Mouse (Mus musculus) gonadal fat pad, adult 2 months (tissue): ENCODE results near the gene Coq2. TPM values are rescaled to one million over a fixed set of nuclear protein-coding genes. Genes with fewer than 3 reads are reported as not detected.
A peak's percentile ranks its signal among the peaks of the same experiment; 100 is the strongest.

Source experiments
- DNase-seq: peaks from one replicate; pipeline ENCODE4 v3.0.0-alpha.2; 2012; ENCODE audit warnings: low read depth
- polyA plus RNA-seq: library from polyadenylated mRNA; depleted of rRNA; stranded (reverse); fragments of >200 nt; gene quantifications from 2 replicates; pipeline ENCODE4 v1.2.3, GENCODE M21; 2012; rRNA removed

Coq2 gene
- polyA plus RNA-seq: 95.5 and 104 TPM in 2 replicates

- no peak for DNase-seq
Observed at GRCm38 (mm10) chr5:100674711-100675376, at the start of gene Coq2. Coq2 (minus strand) TSS chr5:100675140.

DNA sequence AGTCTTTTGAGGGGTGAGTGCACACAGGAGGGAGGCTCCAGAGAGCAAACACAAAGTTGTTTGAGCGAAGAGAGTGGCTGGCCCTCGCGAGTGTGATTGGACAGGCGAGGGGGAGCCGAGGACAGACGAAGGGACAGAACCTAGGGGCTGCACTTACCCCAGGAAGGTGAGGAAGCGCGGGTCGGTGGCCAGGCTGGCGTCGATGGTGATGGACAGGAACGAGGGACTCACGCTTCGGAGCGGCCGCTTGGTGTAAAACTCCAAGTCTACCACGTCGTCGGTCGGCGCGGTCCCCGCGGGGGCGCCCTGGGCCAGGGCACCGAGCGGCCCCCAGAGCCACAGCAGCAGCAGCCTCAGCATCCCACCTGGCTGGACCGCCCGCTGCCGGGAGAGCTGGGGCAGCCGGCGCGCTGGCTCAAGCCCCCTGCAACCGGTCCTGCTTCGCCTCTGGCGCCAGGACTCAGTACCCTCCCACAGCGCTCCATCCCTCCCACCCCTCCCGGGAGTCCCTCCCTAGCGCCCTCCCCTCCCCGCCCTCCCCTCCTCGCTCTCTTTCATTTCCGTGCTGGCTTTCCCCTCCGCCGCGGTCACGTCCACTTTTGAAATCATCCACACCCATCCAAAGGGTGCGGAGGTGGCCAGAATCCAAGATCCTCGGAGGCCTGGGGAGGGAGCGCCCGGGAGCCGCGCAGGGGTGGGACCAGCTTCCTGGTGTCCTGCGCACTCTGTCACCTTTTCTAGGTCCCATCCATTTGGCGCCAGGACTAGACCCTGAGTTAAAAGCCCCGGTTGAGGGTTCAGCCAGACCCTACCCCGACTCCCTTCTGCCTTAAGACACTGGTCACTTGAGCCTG is 44.5 kb upstream of the Coq2 start, which contains the start of gene Hpse:
TSS of gene Hpse (minus strand) at position 482 of the 854 bp plus-strand sequence.
- DNase-seq: no peak

DNA sequence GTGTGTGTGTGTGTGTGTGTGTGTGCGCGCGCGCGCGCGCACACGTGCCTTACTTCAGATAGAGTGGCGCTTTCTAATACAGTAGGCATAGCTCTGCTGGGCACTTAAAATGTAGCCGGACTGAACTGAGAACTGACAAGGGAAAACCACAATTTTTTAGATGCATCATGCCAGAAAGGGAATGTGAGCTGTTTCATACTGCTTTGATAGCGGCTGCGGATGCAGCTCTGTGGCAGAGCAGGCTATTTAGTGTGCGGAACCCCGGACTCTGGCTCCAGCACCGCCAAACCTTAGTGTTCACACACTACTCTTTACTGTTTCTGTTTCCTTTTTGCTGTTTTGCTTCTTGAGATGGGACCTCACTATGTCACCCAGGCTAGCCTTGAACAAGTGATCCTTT is 41.8 kb upstream of the Coq2 start:
- DNase-seq: no peak

- DNase-seq: no peak
Observed at GRCm38 (mm10) chr5:100711219-100711618, 36.3 kb upstream of the Coq2 start.

- no peak for DNase-seq
Observed at GRCm38 (mm10) chr5:100710012-100710411, 35.1 kb upstream of the Coq2 start.

- no peak for DNase-seq
Observed at GRCm38 (mm10) chr5:100709035-100709434, 34.1 kb upstream of the Coq2 start.

DNA sequence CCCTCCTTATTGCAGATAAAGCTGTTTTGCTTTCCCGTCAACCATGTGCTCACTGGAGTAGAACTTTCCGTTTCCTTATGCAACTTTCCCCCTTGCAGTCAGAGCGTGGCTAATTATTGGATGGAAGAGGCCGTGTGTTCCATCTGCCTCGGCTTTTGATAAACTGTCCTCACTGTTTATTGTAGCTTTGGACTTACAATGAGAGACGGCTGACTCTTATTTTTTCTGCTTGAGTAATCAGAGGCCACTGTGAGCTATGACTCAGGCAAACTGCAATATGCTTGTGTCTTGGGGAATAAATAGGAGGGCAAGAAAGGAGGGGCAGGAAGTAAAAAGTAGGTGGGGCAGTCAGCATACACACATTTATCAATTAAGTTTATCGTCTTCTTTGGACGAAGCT is 31.7 kb upstream of the Coq2 start:
- DNase-seq: no peak

GRCm38 (mm10) chr5:100704272-100704671 is 29.3 kb upstream of the Coq2 start:
- no peak for DNase-seq

DNA sequence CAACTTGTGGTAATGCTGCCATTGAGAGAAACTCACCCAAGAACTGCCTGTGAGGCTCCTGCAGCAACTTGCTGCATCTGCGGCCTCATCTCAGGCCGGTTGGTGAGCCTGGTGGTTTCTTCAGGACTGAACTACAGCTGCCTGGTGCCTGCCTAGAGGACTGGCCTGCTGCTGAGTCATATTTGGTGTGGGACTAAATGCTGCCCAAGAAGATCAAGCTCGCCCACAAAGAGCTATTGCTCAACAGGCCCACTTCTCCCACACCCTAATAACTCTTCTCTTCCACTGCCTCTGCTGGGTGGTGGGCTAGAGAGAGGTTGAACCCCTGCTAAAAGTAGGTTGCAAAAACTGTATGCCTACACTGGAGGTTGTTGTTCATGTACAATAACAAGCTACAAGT is 27.4 kb upstream of the Coq2 start:
- no peak for DNase-seq

GRCm38 (mm10) chr5:100700861-100701620 is 26.1 kb upstream of the Coq2 start:
- no peak for DNase-seq

GRCm38 (mm10) chr5:100697886-100698285 is 22.9 kb upstream of the Coq2 start:
- DNase-seq: no peak

- DNase-seq: no peak
Observed at GRCm38 (mm10) chr5:100697398-100697797, 22.5 kb upstream of the Coq2 start.

GRCm38 (mm10) chr5:100685631-100686030 is 10.7 kb upstream of the Coq2 start:
- no peak for DNase-seq

GRCm38 (mm10) chr5:100680542-100680933 is 5.6 kb upstream of the Coq2 start:
- no peak for DNase-seq

DNA sequence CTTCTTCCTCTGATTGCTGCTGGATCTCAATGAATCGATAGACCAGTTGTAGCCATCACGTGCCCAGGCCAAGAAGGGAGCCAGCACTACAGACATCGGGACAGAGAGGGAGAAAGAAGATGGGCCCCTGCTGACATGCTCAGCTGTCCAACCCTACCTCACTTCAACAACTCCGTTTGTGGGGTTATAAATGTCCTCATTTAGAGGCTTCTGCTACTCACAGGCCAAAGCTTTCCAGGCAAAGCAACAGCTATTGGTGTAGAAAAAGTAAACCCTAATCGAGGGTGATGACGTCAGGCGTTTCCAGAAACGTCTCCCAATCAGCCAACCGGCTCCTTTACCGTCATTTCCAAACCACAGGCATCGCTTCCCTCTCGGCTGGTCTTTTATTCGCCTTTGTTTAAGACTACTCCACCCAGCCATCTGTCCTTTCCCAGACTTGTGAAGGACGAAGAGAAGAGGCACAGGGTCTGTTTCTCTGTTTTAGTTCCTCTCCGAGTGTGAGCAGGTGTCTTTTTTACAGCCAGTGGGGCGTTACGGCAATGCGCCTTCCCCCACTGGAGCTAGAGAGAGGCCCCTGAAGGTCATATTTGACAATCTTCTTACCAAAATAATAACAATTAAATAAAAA is 5.1 kb upstream of the Coq2 start:
- no peak for DNase-seq

GRCm38 (mm10) chr5:100673745-100674486 is 1.0 kb downstream of the Coq2 start:
- DNase-seq: no peak

GRCm38 (mm10) chr5:100672403-100672802 is 2.5 kb downstream of the Coq2 start:
- peak; percentile 65 for DNase-seq

- DNase-seq: no peak
Observed at GRCm38 (mm10) chr5:100671897-100672296, 3.0 kb downstream of the Coq2 start.

DNA sequence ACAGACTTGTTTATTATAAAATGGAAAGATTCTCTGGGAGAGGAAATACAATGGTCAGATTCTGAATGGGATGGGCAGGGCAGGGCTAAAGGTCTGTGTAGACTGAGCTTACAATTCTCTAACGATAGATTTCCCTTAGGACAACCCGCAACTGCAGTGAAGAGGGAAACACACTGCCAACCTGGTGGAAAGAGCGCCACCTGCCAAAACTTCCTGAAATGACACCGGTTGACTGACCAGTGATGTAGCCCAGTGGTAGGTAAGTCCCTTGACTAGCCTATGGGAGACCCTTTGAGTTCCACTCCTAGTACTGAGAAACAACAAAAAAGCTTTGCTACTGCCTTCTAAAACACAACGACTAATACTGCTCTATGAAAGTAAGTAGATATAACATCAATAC is 3.5 kb downstream of the Coq2 start:
- DNase-seq: no peak

DNA sequence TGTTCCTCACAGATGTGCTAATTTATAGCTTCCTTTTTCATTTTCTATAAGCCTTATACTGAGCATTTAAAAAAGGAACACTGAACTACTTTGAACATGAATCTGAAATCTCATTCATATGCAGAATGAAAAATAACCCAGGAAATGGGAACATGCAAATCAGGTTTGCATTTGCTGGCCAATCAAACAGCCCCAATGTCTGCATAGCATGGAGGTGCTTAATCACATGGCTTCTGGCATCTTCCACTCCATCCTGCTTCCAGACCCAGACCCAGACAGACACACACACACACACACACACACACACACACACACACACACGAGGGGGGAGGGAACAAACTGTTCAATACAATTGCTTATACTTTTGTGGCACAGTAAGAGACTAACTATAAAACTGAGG is 8.0 kb downstream of the Coq2 start:
- DNase-seq: no peak

GRCm38 (mm10) chr5:100663854-100664253 is 11.1 kb downstream of the Coq2 start:
- no peak for DNase-seq
